Mouse (Mus musculus) CH12.LX (cell line): ENCODE results near the gene C8a. TPM values are rescaled to one million over a fixed set of nuclear protein-coding genes. Genes with fewer than 3 reads are reported as not detected.

ENCODE experiments used
- DNase-seq: peaks from one replicate; pipeline ENCODE4 v3.0.0-alpha.2; 2013; ENCODE audit errors: extremely low read depth
- H3K27ac ChIP-seq: 2 replicates; pipeline ENCODE4 v1.5.1; 2012; ENCODE audit warnings: low read depth, mild to moderate bottlenecking, control low read depth, moderate library complexity; ENCODE audit not compliant: insufficient read depth
- H3K27me3 ChIP-seq: replicated peaks from 2 replicates; pipeline ENCODE3; 2012; ENCODE audit warnings: inconsistent platforms
- H3K36me3 ChIP-seq, 2 experiments: replicated peaks in 1 of 2; 2 replicates each; pipeline versions ENCODE3 to v1.6.1; 2012; ENCODE audit warnings: inconsistent platforms in 1 of 2, low read length in 1 of 2, mild to moderate bottlenecking in 1 of 2, mixed read lengths in 1 of 2, moderate library complexity in 1 of 2; ENCODE audit not compliant: control insufficient read depth in 1 of 2, insufficient read depth in 1 of 2
- H3K4me1 ChIP-seq, 2 experiments: 2 replicates each; pipeline ENCODE4 v1.6.1; 2012; ENCODE audit warnings: inconsistent platforms in 1 of 2, moderate library complexity in 1 of 2; ENCODE audit not compliant: insufficient read depth in 2 of 2, control insufficient read depth in 1 of 2
- H3K4me2 ChIP-seq: 2 replicates; pipeline ENCODE4 v1.6.1; 2012; ENCODE audit warnings: low read depth, mild to moderate bottlenecking, control low read depth; ENCODE audit not compliant: poor library complexity, insufficient read depth, severe bottlenecking
- H3K4me3 ChIP-seq, 3 experiments: fragments of 150-350 bp in 1 of 3; sonication (generic) in 1 of 3; replicated peaks in 1 of 3; 2 replicates each; pipeline versions ENCODE3 to v1.5.1; 2011 to 2012; ENCODE audit warnings: low read depth in 2 of 3, low read length in 2 of 3, mild to moderate bottlenecking in 2 of 3, moderate library complexity in 2 of 3, control low read depth in 1 of 3, improper control_type of control experiment in 1 of 3, inconsistent platforms in 1 of 3, mixed read lengths in 1 of 3; ENCODE audit not compliant: poor library complexity in 1 of 3
- H3K79me2 ChIP-seq: replicated peaks from 2 replicates; pipeline ENCODE4 v1.6.1; 2012; ENCODE audit warnings: mild to moderate bottlenecking, moderate library complexity; ENCODE audit not compliant: control insufficient read depth, poor library complexity, insufficient read depth, severe bottlenecking; ENCODE audit errors: extremely low read depth
- H3K9ac ChIP-seq: 2 replicates; pipeline ENCODE4 v1.6.1; 2012; ENCODE audit warnings: low read depth, mild to moderate bottlenecking, control low read depth, moderate library complexity; ENCODE audit not compliant: insufficient read depth
- H3K9me3 ChIP-seq: replicated peaks from 2 replicates; pipeline ENCODE3; 2012; ENCODE audit warnings: low read length, inconsistent platforms, mixed read lengths
- BHLHE40 ChIP-seq: IDR thresholded peaks from 2 replicates; pipeline ENCODE4 v1.6.1; 2011; ENCODE audit warnings: mild to moderate bottlenecking, low read depth, low read length, improper control_type of control experiment
- CHD2 ChIP-seq: IDR thresholded peaks from 2 replicates; pipeline ENCODE4 v1.6.1; 2011; ENCODE audit warnings: low read length, improper control_type of control experiment
- CTCF ChIP-seq, 2 experiments: IDR thresholded peaks in 1 of 2; conservative IDR thresholded peaks in 1 of 2; 2 replicates each; pipeline ENCODE4 v1.5.1; 2011 to 2012; ENCODE audit warnings: low read depth in 2 of 2, low read length in 2 of 2, improper control_type of control experiment in 1 of 2, inconsistent platforms in 1 of 2, mild to moderate bottlenecking in 1 of 2, moderate library complexity in 1 of 2
- HCFC1 ChIP-seq: IDR thresholded peaks from 2 replicates; pipeline ENCODE4 v1.6.1; 2012; ENCODE audit warnings: low read depth, mild to moderate bottlenecking, inconsistent platforms, low read length, improper control_type of control experiment
- JUN ChIP-seq: IDR thresholded peaks from 2 replicates; pipeline ENCODE4 v1.6.1; 2011; ENCODE audit warnings: low read depth, mild to moderate bottlenecking, low read length, improper control_type of control experiment, moderate library complexity; ENCODE audit not compliant: insufficient read depth
- KAT2A ChIP-seq: IDR thresholded peaks from 2 replicates; pipeline ENCODE4 v1.6.1; 2012; ENCODE audit warnings: low read length, improper control_type of control experiment, inconsistent platforms; ENCODE audit not compliant: insufficient replicate concordance
- PAX5 ChIP-seq: IDR thresholded peaks from 2 replicates; pipeline ENCODE4 v1.6.1; 2012; ENCODE audit warnings: low read length, inconsistent platforms, mixed read lengths
- RCOR1 ChIP-seq: conservative IDR thresholded peaks from 2 replicates; pipeline ENCODE4 v1.6.1; 2012; ENCODE audit warnings: low read depth, mild to moderate bottlenecking, inconsistent platforms, low read length, improper control_type of control experiment
- SIN3A ChIP-seq: IDR thresholded peaks from 2 replicates; pipeline ENCODE4 v1.6.1; 2012; ENCODE audit warnings: low read length, improper control_type of control experiment, inconsistent platforms
- TBP ChIP-seq: conservative IDR thresholded peaks from 2 replicates; pipeline ENCODE4 v1.6.1; 2011; ENCODE audit warnings: low read depth, low read length, improper control_type of control experiment
- ZC3H11A ChIP-seq: IDR thresholded peaks from 2 replicates; pipeline ENCODE4 v1.6.1; 2012; ENCODE audit warnings: low read depth, mild to moderate bottlenecking, inconsistent platforms, low read length, improper control_type of control experiment
- dilution Hi-C: fragments of 300-500 bp; cut with MboI; formaldehyde crosslinking; loops from 2 replicates; pipeline ENCODE4 v1.14.3; 2020; ENCODE audit warnings: low sequenced_read_pairs; ENCODE audit not compliant: extremely low pct_unique_long_range_greater_than_20kb, extremely low pct_ligation_motif_present
- in situ Hi-C: fragments of 300-500 bp; cut with MboI; formaldehyde crosslinking; loops from 3 replicates; pipeline ENCODE4 v1.14.3; 2019; ENCODE audit warnings: low sequenced_read_pairs, low pct_ligation_motif_present, low pct_unique_long_range_greater_than_20kb, mixed read lengths
- polyA plus RNA-seq: library from polyadenylated mRNA; unstranded; fragments of >175 nt; gene quantifications from 2 replicates; pipeline ENCODE4 v1.2.1, GENCODE M21; 2012; ENCODE audit warnings: low read depth; ENCODE audit not compliant: insufficient read length
- total RNA-seq, 2 experiments: library from RNA; depleted of rRNA; stranded (reverse); fragments of 300-350 nt in 1 of 2; fragments of >200 nt in 1 of 2; gene quantifications; 2 replicates each; pipeline ENCODE4 v1.2.3; 2012 to 2014

The C8a gene
- total and polyA plus RNA-seq, 3 experiments, result 0.21 to 0.76 (median 0.40) TPM

- in situ Hi-C loops, result no loop called here
- Histone ChIP-seq H3K27me3 (no peaks in the 10 kb centered on the region), H3K4me2 (no peak overlapping the region), H3K9ac (no peak overlapping the region), H3K9me3 (peaks cover 54% of the 10 kb centered on the region), H3K79me2 (no peaks in the 10 kb centered on the region), H3K36me3 (no peaks in the 10 kb centered on the region), H3K27ac (no peak overlapping the region), H3K4me3 (no peak overlapping the region), H3K4me1 (peaks cover 0 to 6% of the 10 kb centered on the region in 2 experiments; a peak in 2 of 4 replicates)
- DNase-seq, result no peak
- dilution Hi-C loops, result no loop called here
- TF ChIP-seq BHLHE40, result no peak
Observed at GRCm38 (mm10) chr4:104816519-104817232, 59.5 kb downstream of the C8a start.

GRCm38 (mm10) chr4:104813617-104814016 lies 62.6 kb downstream of the C8a start:
- no peaks in the 10 kb centered on the region for H3K36me3 ChIP-seq
- H3K27ac ChIP-seq, result no peak overlapping the region
- H3K27me3 ChIP-seq, result no peaks in the 10 kb centered on the region
- H3K4me1 ChIP-seq, result no peaks in the 10 kb centered on the region
- in situ Hi-C loops, result no loop called here
- dilution Hi-C loops, result no loop called here
- TF ChIP-seq KAT2A (no peak), CHD2 (no peak), CTCF (conservative IDR thresholded peaks at IDR 0.05 in 1 of 2, IDR thresholded peaks at IDR 0.05 in 1 of 2; ENCODE audit: low read depth in 2 of 2, low read length in 2 of 2) (no peak)
- DNase-seq, result no peak
- H3K4me2 ChIP-seq, result no peak overlapping the region
- no peak overlapping the region for H3K9ac ChIP-seq
- H3K4me3 ChIP-seq, result no peak overlapping the region
- H3K79me2 ChIP-seq, result no peaks in the 10 kb centered on the region
- peaks cover 50% of the 10 kb centered on the region for H3K9me3 ChIP-seq

GRCm38 (mm10) chr4:104810710-104811286 lies 65.4 kb downstream of the C8a start:
- no peak for TF ChIP-seq PAX5
- TF ChIP-seq JUN, result no peak
- TF ChIP-seq SIN3A, result no peak
- no peak for TF ChIP-seq RCOR1
- TF ChIP-seq TBP, result no peak
- no peak for TF ChIP-seq ZC3H11A
- no peak for TF ChIP-seq HCFC1
- dilution Hi-C loops, result no loop called here
- DNase-seq, result no peak
- Histone ChIP-seq H3K79me2 (no peaks in the 10 kb centered on the region), H3K4me2 (no peak overlapping the region), H3K4me1 (no peaks in the 10 kb centered on the region), H3K27ac (no peak overlapping the region), H3K9me3 (peaks cover 39% of the 10 kb centered on the region), H3K9ac (no peak overlapping the region), H3K4me3 (no peak overlapping the region), H3K36me3 (no peaks in the 10 kb centered on the region), H3K27me3 (no peaks in the 10 kb centered on the region)
- in situ Hi-C loops, result no loop called here
